Mouse (Mus musculus) activated CD4-positive, CD25-positive, alpha-beta regulatory T cell, adult 4 months (primary cell): ENCODE results near the gene Cox10. TPM values are rescaled to one million over a fixed set of nuclear protein-coding genes. Genes with fewer than 3 reads are reported as not detected.

Source experiments
- ATAC-seq: one replicate; pipeline ENCODE4 v1.8.0; 2017
- polyA plus RNA-seq, 2 experiments: library from polyadenylated mRNA; unstranded; fragments of 100-300 nt; shearing (Covaris generic); gene quantifications; one replicate each; pipeline ENCODE4 v1.2.1; 2017

Gene Cox10
- polyA plus RNA-seq, 2 experiments from 2014 or later = 15.3 to 22.4 TPM

- no peak for ATAC-seq
Measured at GRCm38 (mm10) chr11:63990759-63991158, 88.5 kb downstream of the Cox10 start.

GRCm38 (mm10) chr11:63990311-63990710 lies 89.0 kb downstream of the Cox10 start:
- no peak for ATAC-seq

- ATAC-seq = peak; percentile 47
Measured at GRCm38 (mm10) chr11:63988991-63989860, 90.0 kb downstream of the Cox10 start.

GRCm38 (mm10) chr11:63988031-63988665 lies 91.1 kb downstream of the Cox10 start:
- no peak for ATAC-seq

- ATAC-seq = no peak
Measured at GRCm38 (mm10) chr11:63986710-63987109, 92.6 kb downstream of the Cox10 start.

GRCm38 (mm10) chr11:63985481-63985880 lies 93.8 kb downstream of the Cox10 start:
- no peak for ATAC-seq

- ATAC-seq = peak; percentile 70
Measured at GRCm38 (mm10) chr11:63984622-63985168, 94.6 kb downstream of the Cox10 start.

GRCm38 (mm10) chr11:63977741-63978140 lies 101.5 kb downstream of the Cox10 start:
- ATAC-seq = no peak

GRCm38 (mm10) chr11:63976775-63977174 lies 102.5 kb downstream of the Cox10 start:
- no peak for ATAC-seq

- ATAC-seq = peak; percentile 80
Measured at GRCm38 (mm10) chr11:63975260-63975899, 103.9 kb downstream of the Cox10 start.

- ATAC-seq = no peak
Measured at GRCm38 (mm10) chr11:63973973-63974372, 105.3 kb downstream of the Cox10 start.

GRCm38 (mm10) chr11:63971462-63971861 lies 107.8 kb downstream of the Cox10 start:
- ATAC-seq = no peak

GRCm38 (mm10) chr11:63970818-63971217 lies 108.5 kb downstream of the Cox10 start:
- ATAC-seq = no peak

GRCm38 (mm10) chr11:63969205-63969910 lies 109.9 kb downstream of the Cox10 start:
- no peak for ATAC-seq

GRCm38 (mm10) chr11:63968388-63969035 lies 110.8 kb downstream of the Cox10 start:
- ATAC-seq = no peak

- ATAC-seq = no peak
Measured at GRCm38 (mm10) chr11:63967641-63968387, 111.5 kb downstream of the Cox10 start.

- ATAC-seq = no peak
Measured at GRCm38 (mm10) chr11:63965437-63965836, 113.8 kb downstream of the Cox10 start.

GRCm38 (mm10) chr11:63957207-63957606 lies 122.1 kb downstream of the Cox10 start:
- ATAC-seq = no peak

GRCm38 (mm10) chr11:63956748-63957147 lies 122.5 kb downstream of the Cox10 start:
- ATAC-seq = no peak

- ATAC-seq = no peak
Measured at GRCm38 (mm10) chr11:63953887-63954286, 125.4 kb downstream of the Cox10 start.

- no peak for ATAC-seq
Measured at GRCm38 (mm10) chr11:63952743-63953191, 126.5 kb downstream of the Cox10 start.
